Mouse (Mus musculus) right cerebral cortex, postnatal 4 days (tissue): ENCODE data around the gene Cmtm3.

Experiments
- DNase-seq: peaks from one replicate; pipeline ENCODE4 v3.0.0-alpha.2; 2022

The Cmtm3 gene

DNA sequence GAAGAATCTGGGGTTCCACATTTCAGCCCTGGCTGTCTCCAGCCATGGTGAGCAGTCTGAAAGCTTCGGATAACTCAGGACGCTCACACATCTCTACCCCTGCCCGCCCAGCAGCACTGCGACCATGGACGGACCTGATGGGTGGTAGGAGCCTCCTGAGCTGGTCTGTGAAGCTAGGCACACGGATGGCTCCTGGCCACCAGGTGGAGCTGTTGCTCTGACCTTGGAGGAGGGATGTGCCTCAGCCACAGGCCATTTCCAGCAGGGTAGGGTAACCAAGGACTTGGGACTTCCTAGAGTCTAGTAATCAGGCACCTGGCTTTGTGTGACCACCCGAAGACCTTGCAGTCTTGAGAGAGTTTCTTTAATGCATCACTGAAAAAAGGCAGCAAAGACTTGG lies 4.7 kb downstream of the Cmtm3 start:
- DNase-seq = peak; percentile 90

DNA sequence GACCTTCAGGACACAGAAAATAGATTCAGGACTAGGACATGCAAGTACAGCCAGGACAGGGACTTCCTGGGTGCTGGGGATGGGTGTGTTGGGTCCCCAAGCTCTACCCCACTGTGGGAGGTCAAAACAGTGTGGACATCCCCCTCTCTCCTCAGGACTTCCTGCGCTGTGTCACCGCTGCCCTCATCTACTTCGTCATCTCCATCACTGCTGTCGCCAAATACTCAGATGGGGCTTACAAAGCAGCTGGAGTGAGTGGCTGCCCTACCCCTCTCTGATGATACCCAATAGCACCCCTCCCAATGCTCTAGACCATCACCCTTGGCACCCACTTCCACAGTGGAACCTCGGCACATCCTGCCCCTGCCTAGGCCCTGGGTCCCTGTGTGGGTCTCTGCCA lies 5.4 kb downstream of the Cmtm3 start:
- DNase-seq = no peak

DNA sequence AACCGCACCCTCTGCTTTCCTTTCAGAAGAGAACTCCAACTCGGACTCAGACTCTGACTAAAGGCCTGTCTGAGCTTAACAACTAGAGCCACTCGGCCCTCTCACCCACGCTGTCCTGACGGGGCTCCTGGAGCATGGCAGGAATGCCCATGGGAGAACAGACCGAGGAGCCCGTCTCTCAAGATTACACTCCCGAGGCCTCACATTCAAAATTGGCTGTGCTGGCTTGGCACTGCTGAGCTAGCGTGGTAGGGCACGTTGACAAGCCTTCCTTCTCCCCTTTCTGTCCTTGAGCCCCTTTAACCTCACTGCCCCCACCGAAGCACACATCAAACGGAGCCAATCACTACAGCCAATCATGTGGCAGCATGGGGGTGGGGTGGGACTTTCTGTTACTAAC lies 7.5 kb downstream of the Cmtm3 start:
- DNase-seq = no peak

DNA sequence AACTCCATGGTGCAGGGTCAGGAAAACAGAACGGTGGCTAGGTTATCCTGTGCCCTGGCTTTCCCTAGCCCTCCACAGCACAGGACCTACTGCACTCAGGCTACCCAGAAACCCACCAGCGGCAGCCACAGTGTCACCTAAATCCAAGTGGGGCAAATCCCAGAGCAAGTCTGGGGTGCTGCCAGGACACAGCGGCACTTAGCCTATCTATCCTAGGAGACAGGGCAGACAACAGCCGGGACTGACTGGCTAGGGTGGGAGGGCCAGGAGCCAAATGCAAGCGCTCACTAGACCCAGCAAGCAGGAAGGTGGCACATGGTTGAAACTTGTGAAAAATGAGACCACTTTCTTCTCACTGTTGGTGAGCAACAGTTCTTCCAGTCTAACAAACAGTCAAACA lies 9.8 kb downstream of the Cmtm3 start:
- DNase-seq = no peak

DNA sequence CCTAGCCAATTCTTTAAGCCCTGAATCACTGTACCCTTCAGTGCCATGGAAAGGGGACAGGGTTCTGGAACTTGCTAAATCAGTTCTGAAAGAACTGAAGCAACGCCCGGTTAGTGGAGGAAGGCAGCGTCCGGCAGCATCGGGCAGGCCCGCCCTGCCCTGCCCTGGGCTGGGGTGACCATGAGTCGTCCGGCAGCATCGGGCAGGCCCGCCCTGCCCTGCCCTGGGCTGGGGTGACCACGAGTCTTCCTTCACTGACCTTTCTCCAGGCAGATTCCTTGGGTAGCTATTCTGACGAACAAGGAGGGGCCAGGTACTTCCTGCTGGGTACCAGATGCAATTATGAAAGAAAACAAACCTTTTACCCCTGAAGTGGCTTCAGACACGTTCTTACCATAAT lies 10.8 kb downstream of the Cmtm3 start:
- no peak for DNase-seq

DNA sequence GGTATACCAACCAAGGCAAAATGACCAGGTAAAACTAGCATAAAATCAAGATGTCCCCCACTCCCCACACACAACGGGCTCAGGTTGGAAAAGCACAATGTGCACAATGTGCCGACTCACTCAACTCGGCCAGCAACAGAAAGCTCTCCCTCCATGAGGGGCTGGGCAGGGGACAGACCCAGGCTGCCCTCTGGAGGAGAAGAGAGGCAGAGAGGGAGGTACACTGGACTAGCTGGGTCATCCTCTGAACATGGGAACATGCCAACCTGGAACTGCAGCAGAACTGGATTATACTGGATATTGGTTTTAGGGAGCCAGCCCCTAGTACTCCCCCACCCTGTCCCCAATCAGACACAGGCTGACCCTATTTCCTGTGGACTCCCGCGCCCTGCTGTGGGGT lies 14.0 kb downstream of the Cmtm3 start:
- no peak for DNase-seq

DNA sequence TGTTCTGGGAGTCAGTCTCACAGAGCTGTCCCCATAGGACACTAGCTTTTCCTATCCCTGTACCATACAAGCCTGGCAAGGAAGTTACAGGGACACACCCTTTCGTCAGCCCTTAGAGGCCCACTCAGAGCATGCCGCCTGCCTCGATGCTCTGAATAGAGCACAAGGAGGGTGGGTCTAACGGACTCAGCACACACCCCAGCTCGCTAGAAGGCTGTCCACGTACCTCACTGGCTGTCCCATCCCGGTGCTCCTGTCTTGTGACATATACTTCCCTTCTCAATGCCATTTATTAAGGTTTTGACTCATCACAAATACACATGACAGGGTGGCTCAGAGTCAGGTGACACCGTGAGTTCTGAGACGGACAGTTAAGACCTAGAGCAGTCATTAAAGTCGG lies 15.3 kb downstream of the Cmtm3 start:
- no peak for DNase-seq

DNA sequence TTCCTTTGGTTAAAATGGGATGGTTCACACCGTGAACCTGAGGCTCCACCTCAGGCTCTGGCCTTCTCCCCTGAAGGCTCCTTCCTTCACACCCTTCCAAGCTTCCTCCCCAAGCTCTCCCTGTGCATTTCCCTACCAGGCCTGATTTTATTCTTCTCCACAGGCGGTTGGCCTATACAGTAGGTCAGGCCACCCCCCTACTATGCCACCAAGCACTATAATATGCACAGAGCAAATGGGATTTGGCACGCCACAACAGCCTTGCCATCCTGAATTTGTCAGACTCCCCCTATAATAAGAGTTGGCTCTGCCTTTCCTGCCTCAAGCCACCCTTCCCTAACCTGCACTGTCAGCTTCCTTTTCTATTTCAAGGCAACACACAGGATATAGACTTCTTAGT lies 19.4 kb downstream of the Cmtm3 start:
- DNase-seq = no peak

DNA sequence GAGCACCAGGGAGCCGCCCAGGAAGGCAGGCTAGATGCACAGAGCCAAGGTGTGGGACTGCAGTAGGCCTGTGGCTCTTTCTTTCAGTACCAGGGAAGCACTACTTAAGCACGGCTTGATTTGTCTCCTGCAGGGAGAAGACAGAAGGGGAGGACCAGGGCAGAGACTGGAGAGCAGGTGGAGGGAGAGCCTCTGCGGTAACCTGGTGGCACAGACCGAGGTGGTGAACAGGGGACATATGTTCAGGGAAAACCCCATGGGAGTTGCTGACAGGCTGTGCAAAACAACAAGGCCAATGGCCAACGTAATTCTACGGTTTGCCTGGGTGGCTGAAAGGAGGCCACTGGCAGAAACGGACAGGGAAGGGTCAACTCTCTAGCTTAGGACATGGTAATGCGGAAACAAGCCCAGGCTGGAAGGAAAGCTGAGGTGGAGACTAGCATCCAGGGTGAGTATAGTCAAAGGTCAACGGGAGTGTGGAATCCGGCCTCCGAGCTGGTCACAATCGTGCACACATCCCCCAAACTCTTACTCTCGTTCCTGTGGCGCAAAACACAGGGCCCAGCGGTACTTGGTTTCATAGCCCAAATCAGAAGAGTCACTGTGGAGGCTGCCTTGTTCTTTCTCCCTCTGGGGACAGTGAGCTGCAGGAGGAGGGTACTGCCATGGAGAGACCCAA lies 20.7 kb downstream of the Cmtm3 start:
- DNase-seq = no peak

DNA sequence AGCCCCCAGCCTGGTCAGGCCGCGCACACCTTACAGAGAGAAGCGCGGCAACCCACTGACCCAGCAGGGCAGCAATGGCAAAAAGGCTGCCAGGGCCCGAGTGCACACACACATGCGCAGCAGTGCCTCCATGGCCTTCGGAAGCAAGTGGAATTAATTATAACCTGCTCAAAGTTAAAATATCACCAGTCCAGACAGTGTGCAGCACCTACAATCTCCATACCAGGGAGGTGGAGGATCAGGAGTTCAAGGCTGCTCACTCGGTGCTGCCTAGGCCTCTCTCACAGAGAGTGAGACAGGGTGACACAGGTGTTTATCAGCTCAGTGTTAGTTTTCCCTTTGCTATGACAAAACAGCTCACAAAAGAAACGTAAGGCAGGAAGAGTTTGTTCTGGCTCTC lies 26.5 kb downstream of the Cmtm3 start:
- no peak for DNase-seq

DNA sequence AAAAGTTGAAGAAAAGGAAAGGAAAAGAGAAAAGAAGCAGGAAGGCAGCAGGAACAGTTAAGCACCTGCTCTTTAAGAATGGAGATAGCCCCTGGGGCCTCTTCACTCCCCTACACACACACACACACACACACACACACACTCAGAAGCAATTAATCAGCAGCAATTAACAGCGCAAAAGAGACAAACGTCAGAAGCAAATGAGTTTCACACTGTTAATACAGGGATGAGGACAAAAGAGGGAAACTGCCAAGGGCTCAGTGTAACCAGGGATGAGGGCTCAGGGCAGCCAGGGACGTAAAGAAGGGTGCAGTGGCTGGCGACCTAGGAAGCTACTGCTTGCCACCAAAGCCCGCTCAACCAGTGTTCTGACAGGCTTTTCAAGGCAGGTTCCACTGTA lies 28.2 kb downstream of the Cmtm3 start:
- no peak for DNase-seq

DNA sequence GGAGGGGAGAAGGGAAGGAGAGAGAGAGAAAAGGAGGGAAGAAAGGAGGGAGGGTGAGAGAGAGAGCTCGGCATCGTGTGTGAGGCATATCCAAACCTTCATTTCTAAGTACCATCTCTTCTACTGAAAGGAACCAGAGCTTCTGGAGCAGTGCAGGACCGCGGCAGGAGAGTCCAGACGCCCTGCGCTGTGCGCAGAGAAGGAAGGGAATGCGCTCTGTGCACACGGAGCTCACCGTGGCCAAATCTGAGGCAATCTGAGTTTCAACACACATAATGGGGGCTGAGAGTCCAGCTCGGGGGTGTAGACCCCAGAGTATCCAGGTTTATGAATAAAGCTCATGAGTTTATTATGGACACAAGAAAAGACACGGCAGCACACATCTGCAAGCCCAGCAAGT lies 30.4 kb downstream of the Cmtm3 start:
- no peak for DNase-seq

DNA sequence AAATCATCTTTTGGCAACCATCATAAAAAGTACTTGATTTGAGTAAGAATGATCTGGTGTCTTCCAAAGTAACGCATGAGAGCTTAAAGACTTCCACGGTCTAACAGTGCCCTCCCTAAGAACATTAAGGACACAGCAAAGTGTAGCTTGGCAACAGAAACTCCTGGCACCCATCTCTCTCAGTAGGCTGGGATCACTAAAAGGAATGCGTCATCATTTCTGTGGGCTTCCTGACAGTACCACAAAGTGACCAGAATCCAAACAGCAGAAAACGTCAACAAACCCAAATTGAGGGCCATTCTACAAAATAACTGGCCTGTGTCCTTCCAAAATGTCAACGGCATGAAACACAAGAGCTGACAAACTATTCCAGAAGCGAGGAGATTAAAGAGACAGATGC lies 30.9 kb downstream of the Cmtm3 start:
- no peak for DNase-seq

DNA sequence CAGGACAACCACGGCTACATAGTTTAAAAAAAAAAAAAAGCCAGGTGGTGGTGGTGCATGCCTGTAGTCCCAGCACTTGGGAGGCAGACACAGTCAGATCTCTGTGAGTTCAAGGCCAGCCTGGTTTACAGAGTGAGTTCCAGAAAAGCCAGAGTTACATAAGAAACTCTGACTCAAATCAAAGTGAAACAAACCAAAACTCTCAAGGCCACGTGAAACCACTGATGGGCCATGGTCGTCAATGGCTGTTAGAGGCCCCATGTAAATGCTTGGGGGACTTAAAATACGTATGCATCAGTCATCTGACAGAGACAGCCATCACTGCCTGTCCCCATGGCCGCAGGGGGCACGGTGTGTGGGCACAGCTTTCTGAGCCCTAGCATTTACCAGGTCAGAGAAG lies 31.9 kb downstream of the Cmtm3 start:
- no peak for DNase-seq

DNA sequence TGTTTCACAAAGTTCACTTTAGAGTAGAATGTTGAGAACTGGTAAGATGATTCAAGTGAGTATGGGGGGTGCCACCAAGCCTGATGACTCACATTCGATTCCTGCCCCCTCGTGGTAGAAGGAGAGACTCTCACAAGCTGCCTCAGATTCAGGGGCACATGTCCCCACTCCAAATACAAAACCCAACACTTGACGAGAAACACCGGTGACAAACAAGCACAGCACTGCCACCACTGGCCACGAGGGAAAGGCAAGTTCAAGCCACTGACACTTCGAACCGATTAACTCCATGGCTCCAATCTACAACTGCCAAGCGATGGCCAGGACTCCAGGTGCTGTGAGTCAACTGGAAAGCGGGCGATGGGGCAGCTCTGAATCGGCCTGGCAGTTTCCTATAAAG lies 34.6 kb downstream of the Cmtm3 start:
- no peak for DNase-seq

DNA sequence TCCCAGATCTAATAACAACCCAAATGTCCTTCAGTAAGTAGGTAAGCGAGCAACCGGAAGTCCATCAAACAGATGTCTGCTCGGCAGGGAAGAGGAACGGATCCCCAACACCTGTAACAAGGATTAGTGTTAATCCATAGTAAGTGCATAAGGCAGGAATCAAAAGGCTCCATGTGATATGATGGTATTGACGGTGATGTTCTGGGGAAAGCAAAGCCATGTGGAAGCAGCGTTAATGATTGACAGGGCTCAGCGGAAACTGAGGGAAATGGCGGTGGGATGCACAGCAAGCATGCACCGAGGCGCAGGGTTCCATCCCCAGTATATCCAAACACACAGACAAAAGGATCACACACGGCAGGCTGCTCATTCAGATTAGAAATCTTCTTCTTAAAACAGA lies 35.1 kb downstream of the Cmtm3 start:
- no peak for DNase-seq

DNA sequence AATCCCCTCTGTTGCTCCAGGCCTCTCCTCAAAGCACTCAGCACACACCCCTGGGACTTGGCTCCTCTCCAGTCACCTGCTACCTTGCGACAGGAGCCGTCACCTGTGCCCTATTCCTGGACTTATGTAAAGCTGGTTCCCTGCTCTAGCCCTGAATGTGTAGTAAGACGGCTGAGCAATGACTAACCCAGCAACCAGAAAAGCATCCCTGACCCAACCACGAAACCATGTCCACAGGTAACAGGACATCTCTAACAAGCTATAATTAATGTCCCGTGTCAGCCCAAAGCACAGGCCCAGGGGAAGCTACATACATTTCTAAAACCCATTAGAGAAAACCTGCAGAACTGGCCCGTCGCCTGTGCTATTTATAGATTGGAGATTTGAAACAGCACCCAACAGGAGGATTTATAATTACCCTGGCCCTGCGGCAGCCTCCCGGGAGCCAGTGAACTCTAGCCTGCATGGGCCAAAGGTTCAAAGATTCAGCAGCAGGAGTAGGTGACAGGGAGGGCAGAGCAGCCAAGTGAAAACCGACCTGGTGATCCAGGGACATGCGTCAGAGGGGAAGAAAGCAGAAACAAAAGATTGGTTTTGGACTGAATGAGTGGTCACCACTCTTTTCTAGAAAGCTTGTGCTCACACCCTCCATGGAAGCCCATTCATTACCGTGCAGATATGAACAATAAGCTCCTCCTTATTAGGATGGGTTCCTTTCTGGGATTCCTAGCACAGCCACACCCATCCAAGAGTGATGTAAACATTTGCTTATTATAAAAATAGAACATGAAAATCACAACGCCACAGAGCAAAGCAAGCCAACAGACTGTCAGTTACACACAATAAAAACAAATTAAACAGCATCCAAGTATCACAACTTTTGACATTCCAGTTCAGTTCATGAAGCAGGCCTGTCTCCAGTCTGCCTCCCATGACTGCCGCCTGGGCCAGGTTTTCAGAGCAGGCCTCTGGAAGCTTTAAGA lies 35.9 kb downstream of the Cmtm3 start:
- DNase-seq = no peak

DNA sequence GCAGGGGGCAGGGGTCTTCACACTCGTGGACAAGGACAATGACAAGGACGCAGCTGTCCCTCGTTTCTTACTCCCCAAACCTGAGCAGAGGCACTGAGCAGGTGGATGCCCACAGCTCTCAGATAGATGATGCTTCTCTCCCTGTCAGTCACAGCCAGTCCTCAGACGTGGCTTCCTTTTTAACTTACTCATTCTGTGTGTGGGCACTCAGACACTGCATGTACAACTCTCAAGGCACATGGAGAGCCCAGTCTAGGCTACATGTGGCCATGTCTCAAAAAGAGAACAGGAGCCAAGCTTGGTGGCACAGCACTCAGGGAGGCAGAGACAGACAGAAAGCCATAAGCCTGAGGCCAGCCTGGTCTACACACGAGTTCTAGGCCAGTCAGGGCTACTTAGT lies 36.7 kb downstream of the Cmtm3 start:
- DNase-seq = no peak

DNA sequence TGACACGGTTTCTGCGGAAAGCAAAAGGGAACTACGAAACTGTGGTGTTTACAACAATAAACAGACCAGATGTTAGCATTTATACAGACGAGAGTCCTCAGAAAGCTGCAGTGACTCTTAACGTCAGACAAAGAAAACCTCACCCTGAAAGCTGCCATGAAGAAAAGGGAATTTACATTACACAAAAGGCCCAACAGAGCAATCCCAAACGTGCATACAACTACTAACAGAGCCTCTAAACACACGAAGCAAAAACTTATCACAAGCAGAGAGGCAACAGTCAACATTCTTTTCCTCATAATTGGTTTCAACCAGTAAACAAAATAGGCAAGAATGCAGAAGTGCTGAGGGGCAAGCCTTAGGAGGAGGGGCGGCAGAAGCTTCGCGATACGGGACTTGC lies 37.5 kb downstream of the Cmtm3 start:
- DNase-seq = no peak

DNA sequence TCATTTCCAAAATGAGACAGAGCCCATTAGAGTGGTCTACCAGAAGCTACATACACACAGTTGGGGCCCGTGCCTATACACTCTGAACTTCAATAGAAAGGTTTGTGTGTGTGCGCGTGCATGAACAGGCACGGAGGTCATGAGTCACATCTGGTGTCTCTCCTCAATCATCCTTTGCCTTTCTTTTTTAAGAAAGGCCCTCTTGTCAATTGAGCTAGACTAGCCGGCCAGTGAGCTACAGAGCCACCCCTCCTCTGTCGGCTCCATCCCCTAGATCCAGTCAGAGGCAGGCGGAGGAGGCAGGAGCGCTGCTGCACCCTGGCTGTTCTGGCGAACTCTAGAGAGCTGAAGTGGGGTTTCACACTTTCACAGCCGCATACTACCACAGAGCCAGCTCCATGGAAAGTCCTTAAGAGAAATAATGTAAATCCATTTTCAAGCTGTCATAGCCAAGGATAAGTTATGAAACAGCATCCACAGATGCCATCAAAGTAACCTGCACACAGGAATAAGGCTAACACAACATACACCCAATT lies 40.2 kb downstream of the Cmtm3 start:
- no peak for DNase-seq

DNA sequence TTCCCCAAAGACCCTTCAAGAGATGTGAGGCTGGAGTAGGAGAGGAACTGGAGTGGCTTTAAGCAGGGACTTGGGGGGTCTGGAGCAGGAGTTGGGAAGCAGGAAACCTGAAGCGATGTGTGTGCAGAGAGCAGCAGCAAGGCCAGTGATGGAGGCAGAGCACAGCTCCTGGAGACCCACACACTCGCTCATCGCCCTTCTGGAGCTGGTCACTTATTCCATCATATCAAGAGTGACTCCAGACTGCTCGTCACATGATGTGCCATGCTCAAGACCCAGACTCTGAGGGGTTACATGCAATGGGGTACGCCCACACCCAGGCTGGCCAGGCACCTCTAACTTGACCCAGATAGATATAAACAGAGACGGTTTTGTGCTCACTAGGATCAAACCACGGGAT lies 41.1 kb downstream of the Cmtm3 start:
- DNase-seq = no peak

DNA sequence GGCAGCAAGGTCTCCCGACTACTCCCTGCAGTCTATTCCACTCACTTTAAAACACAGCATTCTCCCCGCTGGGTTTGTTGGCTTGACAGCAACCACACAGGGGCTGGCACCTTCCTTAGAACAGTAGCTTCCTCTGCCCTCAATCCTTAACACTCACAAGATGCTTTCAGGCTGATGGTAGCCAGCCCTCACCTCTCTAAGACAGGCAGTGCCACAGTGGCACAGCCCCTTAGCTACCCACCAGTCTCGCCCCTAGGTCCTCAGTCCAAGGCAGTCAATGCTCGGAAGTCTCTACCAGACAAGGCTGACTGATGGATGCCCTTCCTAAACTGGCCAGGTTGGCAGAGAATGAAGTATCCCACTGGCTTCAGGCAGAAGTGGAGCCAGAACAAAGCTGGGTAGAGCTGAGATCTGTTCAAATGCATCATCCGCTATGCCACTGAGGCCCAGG lies 41.8 kb downstream of the Cmtm3 start:
- no peak for DNase-seq

DNA sequence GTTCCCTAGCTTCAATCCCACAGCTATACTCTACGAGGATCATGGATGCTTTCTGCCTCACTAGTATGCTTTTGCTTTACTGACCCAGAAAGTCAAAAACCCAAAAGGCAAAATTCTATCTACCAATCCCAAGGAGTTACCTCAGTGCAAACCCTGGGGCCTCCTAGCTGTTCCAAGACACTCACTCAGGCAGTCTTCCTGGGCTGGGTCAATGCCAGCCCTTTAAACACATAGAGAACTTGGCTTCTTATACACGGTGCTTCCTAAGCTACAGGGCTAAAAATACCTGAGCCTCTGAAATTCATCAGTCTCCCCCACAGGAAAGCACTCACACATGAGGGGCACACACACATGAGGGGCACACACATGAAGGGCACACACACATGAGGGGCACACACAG lies 44.1 kb downstream of the Cmtm3 start:
- no peak for DNase-seq

DNA sequence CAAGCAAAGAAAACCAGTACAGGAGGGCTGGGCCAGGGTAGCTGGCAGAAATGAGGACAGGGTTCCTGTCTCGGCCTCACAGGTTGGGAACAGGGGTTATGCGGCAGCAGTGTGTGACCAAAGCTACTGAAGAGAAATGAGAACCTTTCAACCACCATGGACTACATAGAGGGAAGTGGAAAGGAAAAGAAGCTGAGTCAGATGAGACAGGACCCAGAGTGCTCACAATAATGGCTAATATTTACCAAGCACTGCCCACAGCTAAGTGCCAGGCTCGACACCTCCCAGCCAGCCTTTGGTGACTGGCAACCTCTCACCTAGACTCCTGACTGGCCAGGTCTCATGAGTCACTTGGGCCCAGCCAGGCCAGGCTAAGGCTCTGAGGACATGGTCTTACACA lies 44.8 kb downstream of the Cmtm3 start:
- no peak for DNase-seq
